Mouse (Mus musculus) liver, embryonic 11.5 days (tissue): ENCODE measurements around the gene Marc2. TPM values are rescaled to one million over a fixed set of nuclear protein-coding genes. Genes with fewer than 3 reads are reported as not detected.
A peak's percentile ranks its signal among the peaks of the same experiment; 100 is the strongest.

Experiments used
- ATAC-seq: fragments of 200-750 bp; cut with Nextera tagmentation; replicated peaks from 2 replicates; pipeline ENCODE4 v1.8.0; 2017; ENCODE audit warnings: moderate number of reproducible peaks, mild to moderate bottlenecking, moderate TSS enrichment, moderate library complexity; ENCODE audit not compliant: low FRiP score
- DNase-seq: peaks from one replicate; pipeline ENCODE4 v3.0.0-alpha.2; 2017; ENCODE audit warnings: low spot score
- H3K27ac ChIP-seq: fragments of 300-500 bp; sonication (generic); 2 replicates; pipeline ENCODE4 v1.5.1; 2014; ENCODE audit warnings: mild to moderate bottlenecking, low read depth, low read length, control low read depth
- H3K27me3 ChIP-seq: fragments of 300-500 bp; sonication (generic); replicated peaks from 2 replicates; pipeline ENCODE4 v1.6.1; 2014; ENCODE audit warnings: low read length, mixed read lengths; ENCODE audit not compliant: control insufficient read depth, insufficient read depth
- H3K36me3 ChIP-seq: fragments of 300-500 bp; sonication (generic); 2 replicates; pipeline ENCODE4 v1.6.1; 2014; ENCODE audit warnings: mild to moderate bottlenecking, low read length, moderate library complexity, mixed read lengths; ENCODE audit not compliant: control insufficient read depth, insufficient read depth
- H3K4me1 ChIP-seq: fragments of 300-500 bp; sonication (generic); replicated peaks from 2 replicates; pipeline ENCODE4 v1.6.1; 2014; ENCODE audit warnings: low read length, mixed read lengths; ENCODE audit not compliant: control insufficient read depth, insufficient read depth
- H3K4me2 ChIP-seq: fragments of 300-500 bp; sonication (generic); 2 replicates; pipeline ENCODE4 v1.6.1; 2014; ENCODE audit warnings: mild to moderate bottlenecking, control low read depth, moderate library complexity
- H3K4me3 ChIP-seq: fragments of 300-500 bp; sonication (generic); 2 replicates; pipeline ENCODE4 v1.5.1; 2014; ENCODE audit warnings: low read depth, low read length, control low read depth
- H3K9ac ChIP-seq: fragments of 300-500 bp; sonication (generic); 2 replicates; pipeline ENCODE4 v1.6.1; 2014; ENCODE audit warnings: low read depth, low read length, control low read depth
- H3K9me3 ChIP-seq: fragments of 300-500 bp; sonication (generic); 2 replicates; pipeline ENCODE4 v1.6.1; 2016; ENCODE audit warnings: low read length, inconsistent platforms, mixed read lengths; ENCODE audit not compliant: control insufficient read depth
- WGBS: fragments of 180-500 bp; shearing (Covaris S2); extraction: QIAGEN DNeasy Blood & Tissue Kit; methylation state at CpG from one replicate; pipeline ENCODE4 v1.1.7; 2014; 5-methylcytosine and 5-hydroxymethylcytosine counted together
- polyA plus RNA-seq: library from polyadenylated mRNA; unstranded; fragments of >200 nt; fragmentation: Nextera tagmentation; extraction: Ambion mirVana; gene quantifications from 2 replicates; pipeline ENCODE4 v1.2.1, GENCODE M21; 2014

Marc2 gene
- polyA plus RNA-seq, 1 experiment from 2014 or later: 250 TPM

- Histone ChIP-seq H3K9me3 (no peaks in the 10 kb centered on the region), H3K4me3 (no peak overlapping the region), H3K4me1 (no peaks in the 10 kb centered on the region), H3K27me3 (peaks cover 18% of the 10 kb centered on the region), H3K27ac (no peak overlapping the region), H3K36me3 (no peaks in the 10 kb centered on the region), H3K9ac (no peak overlapping the region), H3K4me2 (no peak overlapping the region)
- ATAC-seq (no peak), DNase-seq (no peak)
- WGBS: 58% methylated on average over 2 of the region's 2 CpGs
Measured at GRCm38 (mm10) chr1:184877306-184877705, 31.1 kb upstream of the Marc2 start.

DNA sequence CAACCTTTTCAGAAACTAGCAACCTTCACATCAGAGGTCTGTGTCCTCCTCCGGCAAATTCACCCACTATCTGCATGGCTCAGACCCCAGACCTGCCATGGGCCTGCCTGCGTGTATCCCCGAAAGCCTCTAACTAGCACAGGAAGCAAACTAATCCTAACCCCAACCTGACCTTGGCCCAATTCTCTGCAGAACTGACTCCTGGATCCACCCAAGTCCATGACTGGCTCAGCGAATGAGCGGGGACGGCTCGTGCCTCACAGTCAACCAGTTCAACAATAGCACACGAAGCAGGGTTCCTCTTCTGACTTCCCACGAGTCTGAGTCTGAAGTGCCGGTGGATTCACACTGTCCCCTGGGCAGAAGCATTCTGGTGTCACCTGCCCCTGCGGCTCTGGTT is 27.7 kb upstream of the Marc2 start:
- Histone ChIP-seq H3K4me3 (no peak overlapping the region), H3K9ac (no peak overlapping the region), H3K4me2 (no peak overlapping the region), H3K4me1 (peaks cover 10% of the 10 kb centered on the region), H3K27ac (no peak overlapping the region), H3K9me3 (no peaks in the 10 kb centered on the region), H3K27me3 (no peaks in the 10 kb centered on the region), H3K36me3 (no peaks in the 10 kb centered on the region)
- ATAC-seq (no peak), DNase-seq (no peak)
- WGBS: 74% methylated on average over 11 of the region's 11 CpGs

DNA sequence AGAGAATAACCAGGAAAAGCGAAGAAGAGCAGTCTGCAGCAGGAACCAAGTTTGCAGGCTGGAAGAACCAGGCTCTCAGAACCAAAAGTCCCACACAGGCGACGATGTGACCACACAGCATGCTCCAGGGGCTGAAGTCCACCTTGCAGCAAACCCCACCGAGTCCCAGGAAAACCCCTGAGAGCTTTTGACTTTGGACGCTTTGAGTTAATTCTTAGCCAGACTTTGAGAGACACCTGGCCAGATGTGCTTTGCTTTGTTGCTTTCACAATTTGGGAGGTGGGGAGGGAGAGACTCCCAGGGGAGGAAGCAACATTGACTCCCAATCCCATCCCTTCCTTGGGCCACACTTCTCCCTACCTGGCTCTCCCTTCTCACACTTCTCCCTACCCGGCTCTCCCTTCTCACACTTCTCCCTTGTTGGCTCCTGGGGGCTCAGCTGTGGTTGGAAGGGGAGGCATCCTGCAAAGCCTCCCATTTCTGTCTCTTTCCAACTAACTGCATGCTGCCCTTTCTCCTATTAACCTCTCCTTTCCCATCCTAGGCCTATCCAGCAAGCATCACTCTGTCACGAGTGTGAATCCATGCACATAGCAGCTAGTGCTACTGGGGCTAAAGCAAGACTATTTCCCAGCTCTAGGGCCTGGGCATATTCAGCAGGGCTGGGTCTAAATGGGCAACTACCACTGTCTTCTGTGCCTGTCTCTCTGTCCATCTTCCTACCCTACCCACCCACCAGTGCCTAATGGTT is 26.0 kb upstream of the Marc2 start:
- H3K36me3 ChIP-seq: no peaks in the 10 kb centered on the region
- no peak overlapping the region for H3K4me3 ChIP-seq
- H3K9me3 ChIP-seq: no peaks in the 10 kb centered on the region
- no peaks in the 10 kb centered on the region for H3K27me3 ChIP-seq
- H3K4me2 ChIP-seq: 0 out of 2 replicates have a peak overlapping the region, but pooled peaks have one; percentile 26
- ATAC-seq (peak; percentile 53), DNase-seq (no peak)
- H3K27ac ChIP-seq: peak overlapping the region; percentile 66; the same call in 1 of the 2 replicates
- peaks cover 10% of the 10 kb centered on the region for H3K4me1 ChIP-seq
- H3K9ac ChIP-seq: no peak overlapping the region
- 62% methylated on average over 7 of the region's 7 CpGs for WGBS

DNA sequence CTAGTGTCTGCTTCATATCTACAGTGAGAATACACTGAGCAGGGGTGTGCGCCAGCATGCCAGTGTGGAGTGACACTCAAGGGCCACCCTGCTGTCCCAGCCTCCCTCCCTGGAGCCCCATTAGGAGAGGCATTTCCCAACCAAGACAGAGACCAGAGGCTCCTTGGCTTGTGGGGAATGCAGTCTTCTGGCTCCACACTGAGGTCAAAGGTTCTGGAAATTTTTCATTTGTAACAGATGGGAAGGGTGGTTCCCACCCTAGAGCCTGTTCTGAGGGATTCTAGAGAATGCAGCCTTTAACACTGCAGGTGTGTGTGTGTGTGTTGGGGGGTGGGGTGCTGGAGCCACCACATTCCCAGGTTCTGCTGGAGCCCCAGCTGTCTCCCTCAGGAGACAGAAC is 25.3 kb upstream of the Marc2 start:
- WGBS: 96% methylated on average over 1 of the region's 1 CpGs
- H3K4me3 ChIP-seq: no peak overlapping the region
- no peak overlapping the region for H3K9ac ChIP-seq
- H3K9me3 ChIP-seq: no peaks in the 10 kb centered on the region
- H3K27ac ChIP-seq: peak overlapping the region; percentile 66; the same call in 1 of the 2 replicates
- H3K36me3 ChIP-seq: no peaks in the 10 kb centered on the region
- no peaks in the 10 kb centered on the region for H3K27me3 ChIP-seq
- H3K4me2 ChIP-seq: 0 out of 2 replicates have a peak overlapping the region, but pooled peaks have one; percentile 26
- H3K4me1 ChIP-seq: peaks cover 14% of the 10 kb centered on the region
- DNase-seq (no peak), ATAC-seq (peak; percentile 29)

- H3K27me3 ChIP-seq: no peaks in the 10 kb centered on the region
- H3K4me1 ChIP-seq: peaks cover 14% of the 10 kb centered on the region
- ATAC-seq: no peak
- no peak overlapping the region for H3K4me3 ChIP-seq
- 71% methylated on average over 11 of the region's 11 CpGs for WGBS
- no peak for DNase-seq
- no peaks in the 10 kb centered on the region for H3K36me3 ChIP-seq
- no peak overlapping the region for H3K9ac ChIP-seq
- no peak overlapping the region for H3K4me2 ChIP-seq
- no peaks in the 10 kb centered on the region for H3K9me3 ChIP-seq
- H3K27ac ChIP-seq: 0 out of 2 replicates have a peak overlapping the region, but pooled peaks have one; percentile 66
Measured at GRCm38 (mm10) chr1:184870646-184871385, 24.6 kb upstream of the Marc2 start.

GRCm38 (mm10) chr1:184869939-184870565 is 23.8 kb upstream of the Marc2 start:
- Histone ChIP-seq H3K27ac (no peak overlapping the region), H3K4me3 (no peak overlapping the region)
- no peak for ATAC-seq

GRCm38 (mm10) chr1:184867640-184868120 is 21.4 kb upstream of the Marc2 start:
- no peaks in the 10 kb centered on the region for H3K9me3 ChIP-seq
- no peak for DNase-seq
- H3K4me3 ChIP-seq: no peak overlapping the region
- no peaks in the 10 kb centered on the region for H3K27me3 ChIP-seq
- ATAC-seq: no peak
- H3K27ac ChIP-seq: peak overlapping the region; percentile 39; the same call in 1 of the 2 replicates
- H3K4me1 ChIP-seq: peaks cover 17% of the 10 kb centered on the region
- H3K36me3 ChIP-seq: no peaks in the 10 kb centered on the region
- H3K4me2 ChIP-seq: no peak overlapping the region
- H3K9ac ChIP-seq: no peak overlapping the region
- WGBS: 80% methylated on average over 3 of the region's 3 CpGs

More at GRCm38 (mm10) chr1:184869939-184870565, 23.8 kb upstream of the Marc2 start:
- no peak for DNase-seq
- Histone ChIP-seq H3K36me3 (no peaks in the 10 kb centered on the region), H3K27me3 (no peaks in the 10 kb centered on the region), H3K4me1 (peaks cover 14% of the 10 kb centered on the region), H3K9me3 (no peaks in the 10 kb centered on the region), H3K9ac (no peak overlapping the region), H3K4me2 (no peak overlapping the region)
- WGBS: 73% methylated on average over 4 of the region's 4 CpGs

DNA sequence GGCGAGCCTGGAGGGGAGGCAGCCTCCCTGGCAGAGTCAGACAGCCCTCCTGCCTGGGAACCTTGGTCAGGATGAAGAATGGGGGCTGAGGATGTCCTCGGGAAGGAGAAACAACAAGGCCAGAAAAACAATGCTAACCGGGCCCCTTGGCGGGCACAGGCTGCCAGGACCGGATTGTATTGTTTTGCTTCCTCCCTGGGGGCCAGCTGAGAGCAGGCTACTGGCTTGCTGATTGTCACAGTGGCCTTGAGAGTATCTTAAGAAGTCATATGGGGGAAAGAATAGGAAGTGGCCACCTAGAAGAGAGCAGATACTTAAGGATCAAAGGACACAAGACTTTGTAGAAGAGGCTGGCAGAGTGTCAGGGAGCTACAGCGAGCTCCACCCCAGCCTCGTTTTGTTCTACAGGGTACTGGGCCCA is 18.1 kb upstream of the Marc2 start:
- H3K27ac ChIP-seq: 0 out of 2 replicates have a peak overlapping the region, but pooled peaks have one; percentile 25
- no peak; the same call in 1 of the 2 replicates for ATAC-seq

More for the DNA sequence above, 18.1 kb upstream of the Marc2 start:
- H3K36me3 ChIP-seq: no peaks in the 10 kb centered on the region
- peaks cover 7% of the 10 kb centered on the region; the same call in 1 of the 2 replicates for H3K4me1 ChIP-seq
- no peak overlapping the region for H3K9ac ChIP-seq
- H3K9me3 ChIP-seq: no peaks in the 10 kb centered on the region
- WGBS: 40% methylated on average over 7 of the region's 7 CpGs
- DNase-seq: no peak
- no peak overlapping the region for H3K4me3 ChIP-seq
- no peaks in the 10 kb centered on the region for H3K27me3 ChIP-seq
- H3K4me2 ChIP-seq: no peak overlapping the region
